Mouse (Mus musculus): ENCODE results near the gene Glrx5. TPM values are rescaled to one million over a fixed set of nuclear protein-coding genes. Genes with fewer than 3 reads are reported as not detected.

Glrx5 gene
- polyA plus RNA-seq, 1 experiment from 2014 or later: 254 TPM

GRCm38 (mm10) chr12:105043081-105043480 is 10.6 kb downstream of the Glrx5 start:
- H3K27ac ChIP-seq (ENCODE audit: low read depth, low read length): no peak overlapping the region

GRCm38 (mm10) chr12:105044775-105045174 is 12.3 kb downstream of the Glrx5 start:
- no peaks in the 10 kb centered on the region for H3K27me3 ChIP-seq (ENCODE audit: control insufficient read depth, insufficient read depth, low read length)
- WGBS (ENCODE audit: insufficient replicate concordance): 85% methylated on average over 9 of the region's 9 CpGs
- no peak overlapping the region for H3K4me2 ChIP-seq
- H3K27ac ChIP-seq (ENCODE audit: low read depth, low read length): no peak overlapping the region
- peaks cover 6% of the 10 kb centered on the region for H3K4me1 ChIP-seq (ENCODE audit: control insufficient read depth, insufficient read depth, low read length)
- H3K9ac ChIP-seq (ENCODE audit: low read depth, low read length): no peak overlapping the region
- H3K9me3 ChIP-seq (replicated peaks; ENCODE audit: control insufficient read depth, low read length): peaks cover 3% of the 10 kb centered on the region; the same call in 1 of the 2 replicates
- H3K4me3 ChIP-seq (ENCODE audit: low read depth, low read length): no peak overlapping the region
- no peak for ATAC-seq (replicated peaks; ENCODE audit: insufficient number of reproducible peaks, low FRiP score, low TSS enrichment)
- H3K36me3 ChIP-seq (ENCODE audit: control insufficient read depth, insufficient read depth, low read length): peaks cover 9% of the 10 kb centered on the region

More at GRCm38 (mm10) chr12:105043081-105043480, 10.6 kb downstream of the Glrx5 start:
- no peak overlapping the region for H3K9ac ChIP-seq (ENCODE audit: low read depth, low read length)
- no peak overlapping the region for H3K4me3 ChIP-seq (ENCODE audit: low read depth, low read length)
- H3K36me3 ChIP-seq (ENCODE audit: control insufficient read depth, insufficient read depth, low read length): peaks cover 9% of the 10 kb centered on the region
- ATAC-seq (replicated peaks; ENCODE audit: insufficient number of reproducible peaks, low FRiP score, low TSS enrichment): no peak
- H3K4me1 ChIP-seq (ENCODE audit: control insufficient read depth, insufficient read depth, low read length): peaks cover 21% of the 10 kb centered on the region
- H3K27me3 ChIP-seq (ENCODE audit: control insufficient read depth, insufficient read depth, low read length): no peaks in the 10 kb centered on the region
- 83% methylated on average over 5 of the region's 5 CpGs for WGBS (ENCODE audit: insufficient replicate concordance)
- H3K9me3 ChIP-seq (replicated peaks; ENCODE audit: control insufficient read depth, low read length): peaks cover 3% of the 10 kb centered on the region; the same call in 1 of the 2 replicates
- no peak overlapping the region for H3K4me2 ChIP-seq

- Histone ChIP-seq H3K27me3 (ENCODE audit: control insufficient read depth, insufficient read depth, low read length) (no peaks in the 10 kb centered on the region), H3K9ac (ENCODE audit: low read depth, low read length) (no peak overlapping the region), H3K36me3 (ENCODE audit: control insufficient read depth, insufficient read depth, low read length) (no peaks in the 10 kb centered on the region; the same call in 1 of the 2 replicates), H3K9me3 (replicated peaks; ENCODE audit: control insufficient read depth, low read length) (peaks cover 3% of the 10 kb centered on the region; the same call in 1 of the 2 replicates), H3K27ac (ENCODE audit: low read depth, low read length) (no peak overlapping the region), H3K4me2 (no peak overlapping the region), H3K4me3 (ENCODE audit: low read depth, low read length) (no peak overlapping the region), H3K4me1 (ENCODE audit: control insufficient read depth, insufficient read depth, low read length) (no peaks in the 10 kb centered on the region)
- WGBS (ENCODE audit: insufficient replicate concordance): 73% methylated on average over 17 of the region's 17 CpGs
- ATAC-seq (replicated peaks; ENCODE audit: insufficient number of reproducible peaks, low FRiP score, low TSS enrichment): no peak
Observed at GRCm38 (mm10) chr12:105048301-105048863, 15.9 kb downstream of the Glrx5 start.

- ATAC-seq (replicated peaks; ENCODE audit: insufficient number of reproducible peaks, low FRiP score, low TSS enrichment): no peak
- no peak overlapping the region for H3K4me3 ChIP-seq (ENCODE audit: low read depth, low read length)
- peaks cover 3% of the 10 kb centered on the region; the same call in 1 of the 2 replicates for H3K9me3 ChIP-seq (replicated peaks; ENCODE audit: control insufficient read depth, low read length)
- H3K4me1 ChIP-seq (ENCODE audit: control insufficient read depth, insufficient read depth, low read length): no peaks in the 10 kb centered on the region
- no peaks in the 10 kb centered on the region for H3K27me3 ChIP-seq (ENCODE audit: control insufficient read depth, insufficient read depth, low read length)
- H3K27ac ChIP-seq (ENCODE audit: low read depth, low read length): no peak overlapping the region
- no peak overlapping the region for H3K9ac ChIP-seq (ENCODE audit: low read depth, low read length)
- 71% methylated on average over 12 of the region's 12 CpGs for WGBS (ENCODE audit: insufficient replicate concordance)
- H3K4me2 ChIP-seq: no peak overlapping the region
- H3K36me3 ChIP-seq (ENCODE audit: control insufficient read depth, insufficient read depth, low read length): no peaks in the 10 kb centered on the region; the same call in 1 of the 2 replicates
Observed at GRCm38 (mm10) chr12:105049813-105050212, 17.3 kb downstream of the Glrx5 start.

GRCm38 (mm10) chr12:105050898-105051297 is 18.4 kb downstream of the Glrx5 start:
- ATAC-seq (replicated peaks; ENCODE audit: insufficient number of reproducible peaks, low FRiP score, low TSS enrichment): no peak
- Histone ChIP-seq H3K27ac (ENCODE audit: low read depth, low read length) (no peak overlapping the region), H3K4me1 (ENCODE audit: control insufficient read depth, insufficient read depth, low read length) (no peaks in the 10 kb centered on the region), H3K4me2 (no peak overlapping the region), H3K27me3 (ENCODE audit: control insufficient read depth, insufficient read depth, low read length) (no peaks in the 10 kb centered on the region), H3K9me3 (replicated peaks; ENCODE audit: control insufficient read depth, low read length) (peaks cover 3% of the 10 kb centered on the region; the same call in 1 of the 2 replicates), H3K36me3 (ENCODE audit: control insufficient read depth, insufficient read depth, low read length) (no peaks in the 10 kb centered on the region; the same call in 1 of the 2 replicates), H3K4me3 (ENCODE audit: low read depth, low read length) (no peak overlapping the region), H3K9ac (ENCODE audit: low read depth, low read length) (no peak overlapping the region)
- WGBS (ENCODE audit: insufficient replicate concordance): 15% methylated on average over 4 of the region's 4 CpGs

GRCm38 (mm10) chr12:105054041-105054440 is 21.6 kb downstream of the Glrx5 start:
- Histone ChIP-seq H3K9me3 (replicated peaks; ENCODE audit: control insufficient read depth, low read length) (no peaks in the 10 kb centered on the region), H3K27me3 (ENCODE audit: control insufficient read depth, insufficient read depth, low read length) (no peaks in the 10 kb centered on the region), H3K4me1 (ENCODE audit: control insufficient read depth, insufficient read depth, low read length) (no peaks in the 10 kb centered on the region), H3K27ac (ENCODE audit: low read depth, low read length) (no peak overlapping the region), H3K9ac (ENCODE audit: low read depth, low read length) (no peak overlapping the region), H3K4me3 (ENCODE audit: low read depth, low read length) (no peak overlapping the region), H3K36me3 (ENCODE audit: control insufficient read depth, insufficient read depth, low read length) (no peaks in the 10 kb centered on the region), H3K4me2 (no peak overlapping the region)
- no peak for ATAC-seq (replicated peaks; ENCODE audit: insufficient number of reproducible peaks, low FRiP score, low TSS enrichment)
- 87% methylated on average over 15 of the region's 15 CpGs for WGBS (ENCODE audit: insufficient replicate concordance)

- Histone ChIP-seq H3K9me3 (replicated peaks; ENCODE audit: control insufficient read depth, low read length) (no peaks in the 10 kb centered on the region), H3K9ac (ENCODE audit: low read depth, low read length) (no peak overlapping the region), H3K27me3 (ENCODE audit: control insufficient read depth, insufficient read depth, low read length) (no peaks in the 10 kb centered on the region), H3K4me2 (no peak overlapping the region), H3K4me1 (ENCODE audit: control insufficient read depth, insufficient read depth, low read length) (no peaks in the 10 kb centered on the region), H3K4me3 (ENCODE audit: low read depth, low read length) (no peak overlapping the region), H3K27ac (ENCODE audit: low read depth, low read length) (no peak overlapping the region), H3K36me3 (ENCODE audit: control insufficient read depth, insufficient read depth, low read length) (no peaks in the 10 kb centered on the region)
- no peak for ATAC-seq (replicated peaks; ENCODE audit: insufficient number of reproducible peaks, low FRiP score, low TSS enrichment)
- WGBS (ENCODE audit: insufficient replicate concordance): 79% methylated on average over 6 of the region's 6 CpGs
Observed at GRCm38 (mm10) chr12:105055308-105055707, 22.8 kb downstream of the Glrx5 start.

GRCm38 (mm10) chr12:105060006-105060405 is 27.5 kb downstream of the Glrx5 start:
- Histone ChIP-seq H3K9ac (ENCODE audit: low read depth, low read length) (no peak overlapping the region), H3K4me3 (ENCODE audit: low read depth, low read length) (no peak overlapping the region), H3K27ac (ENCODE audit: low read depth, low read length) (no peak overlapping the region), H3K27me3 (ENCODE audit: control insufficient read depth, insufficient read depth, low read length) (0 out of 2 replicates have a peak, but pooled peaks cover 3% of the 10 kb centered on the region), H3K4me2 (no peak overlapping the region), H3K36me3 (ENCODE audit: control insufficient read depth, insufficient read depth, low read length) (no peaks in the 10 kb centered on the region), H3K4me1 (ENCODE audit: control insufficient read depth, insufficient read depth, low read length) (no peaks in the 10 kb centered on the region), H3K9me3 (replicated peaks; ENCODE audit: control insufficient read depth, low read length) (no peaks in the 10 kb centered on the region)
- WGBS (ENCODE audit: insufficient replicate concordance): 79% methylated on average over 2 of the region's 2 CpGs
- ATAC-seq (replicated peaks; ENCODE audit: insufficient number of reproducible peaks, low FRiP score, low TSS enrichment): no peak
